Mouse (Mus musculus) naive thymus-derived CD4-positive, alpha-beta T cell, adult 5 months (primary cell): ENCODE data around the gene Map3k14. TPM values are rescaled to one million over a fixed set of nuclear protein-coding genes. Genes with fewer than 3 reads are reported as not detected.

Source experiments
- polyA plus RNA-seq: library from polyadenylated mRNA; unstranded; fragments of 100-300 nt; shearing (Covaris generic); gene quantifications from one replicate; pipeline ENCODE4 v1.2.1, GENCODE M21; 2017

Gene Map3k14
- polyA plus RNA-seq, result 133 TPM

GRCm38 (mm10) chr11:103267346-103268219, at the start of gene Map3k14:
Gene Map3k14, minus strand, starts transcription at chr11:103267472.

GRCm38 (mm10) chr11:103217790-103218516, 49.3 kb downstream of the Map3k14 start, which contains the start of gene Spata32:
Gene Spata32, minus strand, starts transcription at chr11:103218432.

GRCm38 (mm10) chr11:103208458-103208857, 58.8 kb downstream of the Map3k14 start, which contains the start of gene 1700023F06Rik:
Gene 1700023F06Rik, minus strand, starts transcription at chr11:103208558.

GRCm38 (mm10) chr11:103170494-103171285, 96.6 kb downstream of the Map3k14 start, which contains the start of gene Fmnl1:
Gene Fmnl1, plus strand, starts transcription at chr11:103171107.

Other genes with a start within 250 kb of the Map3k14 start
- gene Nmt1, start 239.3 kb downstream of the Map3k14 start, polyA plus RNA-seq, result 76.8 TPM
- gene Dcakd, start 239.1 kb downstream of the Map3k14 start, polyA plus RNA-seq, result 10.3 TPM
- gene Plcd3, start 165.8 kb downstream of the Map3k14 start, polyA plus RNA-seq, result not detected
- gene Acbd4, start 165.8 kb downstream of the Map3k14 start, polyA plus RNA-seq, result 33.6 TPM
- 8.1 TPM for gene Hexim1, start 151.2 kb downstream of the Map3k14 start, polyA plus RNA-seq
- gene Hexim2, start 135.0 kb downstream of the Map3k14 start, polyA plus RNA-seq, result 3.3 TPM
- 168 TPM for gene Fmnl1, start 96.4 kb downstream of the Map3k14 start, polyA plus RNA-seq
- not detected for gene 1700023F06Rik, start 58.9 kb downstream of the Map3k14 start, polyA plus RNA-seq
- not detected for gene Spata32, start 49.0 kb downstream of the Map3k14 start, polyA plus RNA-seq
- gene Arhgap27, start 96.2 kb upstream of the Map3k14 start, polyA plus RNA-seq, result 59.8 TPM
- 40.3 TPM for gene Plekhm1, start 145.2 kb upstream of the Map3k14 start, polyA plus RNA-seq
- not detected for gene Lrrc37a, start 237.1 kb upstream of the Map3k14 start, polyA plus RNA-seq